Mouse (Mus musculus) stomach, embryonic 15.5 days (tissue): Measurements from ENCODE around the gene Svep1. TPM values are rescaled to one million over a fixed set of nuclear protein-coding genes. Genes with fewer than 3 reads are reported as not detected.

Source experiments
- ATAC-seq: fragments of 200-750 bp; cut with Nextera tagmentation; 2 replicates; pipeline ENCODE4 v1.8.0; 2017; ENCODE audit warnings: low read depth, moderate number of reproducible peaks, moderate TSS enrichment; ENCODE audit not compliant: insufficient read depth, low FRiP score
- H3K27ac ChIP-seq: fragments of 300-500 bp; sonication (generic); 2 replicates; pipeline ENCODE4 v1.5.1; 2015; ENCODE audit warnings: mild to moderate bottlenecking, inconsistent platforms
- H3K27me3 ChIP-seq: fragments of 300-500 bp; sonication (generic); replicated peaks from 2 replicates; pipeline ENCODE4 v1.6.1; 2015; ENCODE audit warnings: inconsistent platforms
- H3K36me3 ChIP-seq: fragments of 300-500 bp; sonication (generic); 2 replicates; pipeline ENCODE4 v1.6.1; 2015; ENCODE audit warnings: inconsistent platforms
- H3K4me1 ChIP-seq: fragments of 300-500 bp; sonication (generic); 2 replicates; pipeline ENCODE4 v1.6.1; 2015; ENCODE audit warnings: inconsistent platforms
- H3K4me2 ChIP-seq: fragments of 300-500 bp; sonication (generic); 2 replicates; pipeline ENCODE4 v1.6.1; 2015; ENCODE audit warnings: mild to moderate bottlenecking, inconsistent platforms
- H3K4me3 ChIP-seq: fragments of 300-500 bp; sonication (generic); replicated peaks from 2 replicates; pipeline ENCODE4 v1.5.1; 2015; ENCODE audit warnings: inconsistent platforms
- H3K9ac ChIP-seq: fragments of 300-500 bp; sonication (generic); 2 replicates; pipeline ENCODE4 v1.6.1; 2015; ENCODE audit warnings: inconsistent platforms
- H3K9me3 ChIP-seq: fragments of 300-500 bp; sonication (generic); 2 replicates; pipeline ENCODE4 v1.6.1; 2016; ENCODE audit warnings: inconsistent platforms
- WGBS: fragments of 180-500 bp; shearing (Covaris S2); methylation state at CpG from one replicate; pipeline ENCODE4 v1.1.7; 2015; 5-methylcytosine and 5-hydroxymethylcytosine counted together
- polyA plus RNA-seq: library from polyadenylated mRNA; unstranded; fragments of >200 nt; fragmentation: Nextera tagmentation; extraction: Ambion mirVana; gene quantifications from 2 replicates; pipeline ENCODE4 v1.2.1, GENCODE M21; 2015

Svep1 gene
- 5.9 and 6.3 TPM in 2 replicates for polyA plus RNA-seq

DNA sequence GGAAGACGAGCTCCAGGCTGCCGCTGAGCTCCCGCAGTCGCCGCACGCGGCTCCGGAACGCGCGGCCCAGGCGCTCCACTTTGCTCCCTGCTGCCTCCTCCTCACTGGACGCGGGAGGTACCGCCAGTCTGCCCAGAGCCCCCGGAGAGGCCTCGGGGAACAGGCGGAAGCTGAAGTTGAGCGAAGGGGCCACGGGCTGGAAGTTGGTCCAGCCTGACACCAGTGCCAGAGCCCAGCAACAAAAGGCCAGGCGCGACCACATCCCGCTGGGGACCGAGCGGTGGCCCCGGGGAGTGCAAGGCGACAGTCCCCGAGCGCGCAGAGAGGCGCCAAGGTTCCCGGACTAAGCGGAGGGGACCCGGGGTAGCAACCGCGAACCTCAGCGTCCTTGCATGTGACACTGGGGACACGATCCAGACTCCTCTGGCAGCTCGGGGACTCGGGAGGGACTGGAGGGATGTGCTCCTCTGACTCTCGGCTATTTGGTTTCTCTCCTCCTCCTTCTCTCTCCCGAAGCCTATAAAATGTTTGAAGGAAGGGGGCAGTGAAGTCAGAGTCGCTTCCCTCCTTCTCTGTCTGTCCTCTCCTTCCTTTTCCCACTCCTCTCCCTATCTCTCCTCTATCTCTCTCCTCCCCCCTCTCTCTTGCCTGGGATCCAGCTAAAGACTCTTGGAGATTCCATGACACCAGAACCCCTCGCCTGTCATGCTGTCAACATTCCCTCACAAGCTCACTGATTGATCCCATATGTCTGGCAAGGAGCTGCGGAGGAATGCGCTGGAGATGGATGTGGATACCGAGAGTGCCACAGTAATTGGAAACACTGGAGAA is at the start of gene Svep1:
Svep1 (minus strand) TSS at position 745 of the 831 bp plus-strand sequence.
- Histone ChIP-seq H3K4me3 (peak within 1 kb of the TSS; percentile 50), H3K27me3 (peaks cover 12% of the 10 kb centered on the region; the same call in 1 of the 2 replicates), H3K27ac (peak within 1 kb of the TSS; percentile 61), H3K36me3 (no peaks in the 10 kb centered on the region), H3K4me1 (0 out of 2 replicates have a peak, but pooled peaks cover 6% of the 10 kb centered on the region), H3K4me2 (peak within 1 kb of the TSS; percentile 77), H3K9me3 (no peaks in the 10 kb centered on the region), H3K9ac (peak within 1 kb of the TSS; percentile 45)
- peak; percentile 31; the same call in 1 of the 2 replicates for ATAC-seq
- WGBS: under 1% methylated on average over 47 of the region's 47 CpGs

DNA sequence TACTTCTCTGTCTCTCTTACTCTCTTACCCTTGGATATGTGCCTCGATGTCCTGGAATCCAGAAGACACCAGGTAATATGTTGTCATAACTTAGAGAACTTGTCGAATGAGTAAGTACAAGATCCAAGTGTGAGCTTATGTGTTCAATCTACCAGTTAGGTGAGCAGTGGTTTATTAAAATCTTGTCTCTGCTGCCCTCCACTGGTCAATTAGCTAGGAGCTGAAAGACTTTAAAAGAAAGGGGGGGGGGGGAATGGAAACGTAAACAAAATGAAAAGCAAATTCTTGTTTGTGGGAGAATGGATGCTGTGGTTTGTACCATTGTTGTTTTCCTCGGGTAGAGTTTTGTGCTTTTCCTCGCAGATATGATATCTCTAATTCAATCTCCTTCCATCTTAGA is 46.8 kb upstream of the Svep1 start:
- H3K36me3 ChIP-seq: no peaks in the 10 kb centered on the region
- no peak overlapping the region for H3K9ac ChIP-seq
- no peak for ATAC-seq
- H3K27ac ChIP-seq: no peak overlapping the region
- H3K27me3 ChIP-seq: no peaks in the 10 kb centered on the region
- H3K4me2 ChIP-seq: no peak overlapping the region
- no peak overlapping the region for H3K4me3 ChIP-seq
- 26% methylated on average over 5 of the region's 5 CpGs for WGBS
- H3K9me3 ChIP-seq: no peaks in the 10 kb centered on the region
- H3K4me1 ChIP-seq: no peaks in the 10 kb centered on the region

DNA sequence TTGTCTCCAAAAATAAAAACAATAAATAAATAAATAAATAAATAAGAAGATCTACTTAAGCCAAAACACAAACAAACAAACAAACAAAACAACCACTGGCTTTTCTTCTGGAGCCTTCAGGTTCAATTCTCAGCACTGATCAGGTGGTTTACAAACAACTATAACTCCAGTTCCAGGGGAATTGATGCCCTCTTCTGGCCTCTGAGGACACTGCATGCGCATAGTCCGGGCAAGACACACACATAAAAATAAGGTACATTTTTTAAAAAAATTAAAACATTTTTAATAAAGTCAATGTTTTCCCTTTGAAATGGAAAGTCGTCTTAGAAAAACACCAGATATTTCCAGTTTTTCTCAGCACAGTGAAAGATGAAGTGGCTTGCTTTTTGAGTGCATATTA is 45.7 kb upstream of the Svep1 start:
- Histone ChIP-seq H3K4me3 (no peak overlapping the region), H3K27ac (no peak overlapping the region), H3K9ac (no peak overlapping the region), H3K4me2 (no peak overlapping the region), H3K9me3 (no peaks in the 10 kb centered on the region), H3K4me1 (no peaks in the 10 kb centered on the region), H3K36me3 (no peaks in the 10 kb centered on the region), H3K27me3 (no peaks in the 10 kb centered on the region)
- 90% methylated on average over 3 of the region's 3 CpGs for WGBS
- no peak for ATAC-seq

DNA sequence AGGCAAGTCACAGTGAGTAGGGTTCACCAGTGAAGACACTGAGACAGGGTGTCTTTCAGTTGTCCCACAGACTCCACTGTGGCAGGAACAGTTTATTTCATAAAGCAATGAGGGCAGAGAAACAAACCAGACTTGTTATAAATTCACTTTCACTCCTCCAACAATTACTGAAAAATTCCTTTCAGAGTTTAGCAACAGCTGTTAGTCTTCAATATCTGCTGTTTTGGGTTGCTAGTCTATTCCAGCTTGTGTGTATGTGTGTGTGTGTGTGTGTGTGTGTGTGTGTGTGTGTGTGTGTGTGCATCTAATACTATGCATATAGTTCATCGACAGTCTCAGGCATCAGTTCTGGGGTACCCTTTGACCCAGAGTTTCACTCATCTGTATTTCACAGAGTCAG is 38.9 kb upstream of the Svep1 start:
- peak overlapping the region; percentile 58; the same call in 1 of the 2 replicates for H3K27ac ChIP-seq
- no peaks in the 10 kb centered on the region for H3K27me3 ChIP-seq
- H3K4me2 ChIP-seq: no peak overlapping the region
- WGBS: 39% methylated on average over 1 of the region's 1 CpGs
- no peaks in the 10 kb centered on the region for H3K4me1 ChIP-seq
- no peaks in the 10 kb centered on the region for H3K36me3 ChIP-seq
- no peak for ATAC-seq
- no peak overlapping the region for H3K9ac ChIP-seq
- no peaks in the 10 kb centered on the region for H3K9me3 ChIP-seq
- no peak overlapping the region for H3K4me3 ChIP-seq

DNA sequence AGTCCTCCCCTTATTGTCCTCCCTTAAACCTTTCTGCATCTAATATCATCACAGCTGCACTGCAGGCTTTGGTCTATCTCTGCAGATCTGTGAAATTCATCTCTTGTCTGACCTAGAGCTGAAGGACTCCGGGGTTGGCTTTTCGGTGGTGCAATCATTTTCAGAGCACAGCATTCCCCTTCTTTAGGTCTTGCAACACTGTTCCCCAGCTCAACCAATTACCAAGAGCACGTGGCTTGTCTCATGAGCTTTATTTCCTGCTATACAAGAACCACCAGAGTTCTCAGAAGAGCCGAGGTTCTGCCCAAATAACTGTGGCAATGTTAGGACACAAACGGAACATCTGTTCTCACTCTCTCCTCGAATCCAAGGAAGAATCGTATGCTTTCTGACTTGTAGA is 33.8 kb upstream of the Svep1 start:
- Histone ChIP-seq H3K4me3 (no peak overlapping the region), H3K36me3 (no peaks in the 10 kb centered on the region), H3K9me3 (no peaks in the 10 kb centered on the region), H3K4me1 (no peaks in the 10 kb centered on the region), H3K27me3 (no peaks in the 10 kb centered on the region), H3K27ac (no peak overlapping the region), H3K4me2 (no peak overlapping the region), H3K9ac (no peak overlapping the region)
- ATAC-seq: no peak
- WGBS: 76% methylated on average over 7 of the region's 7 CpGs

DNA sequence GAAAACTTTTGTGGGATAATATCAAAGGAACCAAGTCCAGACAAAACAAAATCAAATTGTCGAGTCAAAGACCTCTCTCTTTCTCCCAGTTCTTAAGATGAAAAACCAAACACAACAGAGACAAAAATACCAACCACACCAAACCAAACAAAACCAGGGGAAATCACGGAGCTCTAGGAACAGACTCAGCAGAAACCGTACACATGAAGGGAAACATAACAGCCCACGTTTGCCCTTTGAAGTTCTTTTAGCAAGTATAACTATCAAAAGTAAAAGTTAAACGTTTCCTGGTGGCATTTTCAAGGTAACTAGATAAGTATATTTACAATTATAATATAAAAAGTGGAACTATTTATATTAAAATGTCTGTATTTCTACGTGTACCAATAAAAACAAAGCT is 29.2 kb upstream of the Svep1 start:
- no peak overlapping the region for H3K4me2 ChIP-seq
- H3K4me3 ChIP-seq: no peak overlapping the region
- H3K27ac ChIP-seq: no peak overlapping the region
- no peak for ATAC-seq
- H3K36me3 ChIP-seq: no peaks in the 10 kb centered on the region
- no peaks in the 10 kb centered on the region for H3K9me3 ChIP-seq
- no peak overlapping the region for H3K9ac ChIP-seq
- 47% methylated on average over 6 of the region's 6 CpGs for WGBS
- H3K27me3 ChIP-seq: no peaks in the 10 kb centered on the region
- H3K4me1 ChIP-seq: no peaks in the 10 kb centered on the region

DNA sequence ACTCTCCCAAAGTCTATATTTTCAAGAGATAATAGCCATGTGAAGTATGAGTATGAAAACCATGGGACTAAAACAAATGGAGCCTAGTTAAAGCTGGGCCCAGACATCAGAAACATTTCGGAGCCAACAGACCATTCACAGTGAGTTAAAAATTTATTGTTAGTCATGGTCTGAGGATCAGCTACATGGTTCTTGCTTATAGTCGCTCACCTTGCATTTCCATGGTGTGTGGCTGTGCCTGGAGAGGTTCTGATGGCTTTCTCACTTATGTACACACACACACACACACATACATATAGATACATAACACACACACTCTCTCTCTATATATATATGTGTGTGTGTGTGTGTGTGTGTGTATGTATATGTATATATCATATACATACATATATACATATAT is 16.8 kb upstream of the Svep1 start:
- H3K4me3 ChIP-seq: no peak overlapping the region
- H3K27me3 ChIP-seq: no peaks in the 10 kb centered on the region
- no peaks in the 10 kb centered on the region for H3K4me1 ChIP-seq
- 79% methylated on average over 2 of the region's 2 CpGs for WGBS
- no peak overlapping the region for H3K4me2 ChIP-seq
- ATAC-seq: no peak
- H3K36me3 ChIP-seq: no peaks in the 10 kb centered on the region
- H3K9ac ChIP-seq: no peak overlapping the region
- no peak overlapping the region for H3K27ac ChIP-seq
- H3K9me3 ChIP-seq: no peaks in the 10 kb centered on the region

DNA sequence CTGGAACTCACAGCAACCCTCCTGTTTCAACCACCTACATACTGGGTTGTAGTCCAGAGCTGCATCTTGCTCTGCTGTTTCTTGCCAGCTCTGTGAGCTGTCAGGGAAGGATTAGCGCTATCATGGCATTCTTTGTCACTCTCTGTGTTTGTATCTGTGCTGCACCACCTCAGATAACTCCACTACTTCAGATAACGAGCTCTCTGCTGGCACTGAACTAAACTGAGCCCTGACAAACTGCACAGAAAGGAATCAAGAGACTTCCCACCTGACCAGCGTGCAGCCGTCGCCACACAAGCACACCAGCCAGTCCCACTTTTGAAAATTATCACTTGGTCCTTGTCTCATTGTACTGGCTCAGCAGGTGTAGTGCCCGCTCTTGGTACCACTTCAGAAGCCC is 4.7 kb upstream of the Svep1 start:
- 51% methylated on average over 6 of the region's 6 CpGs for WGBS
- Histone ChIP-seq H3K4me3 (no peak overlapping the region), H3K9me3 (no peaks in the 10 kb centered on the region), H3K4me2 (no peak overlapping the region), H3K9ac (no peak overlapping the region), H3K36me3 (no peaks in the 10 kb centered on the region), H3K27ac (no peak overlapping the region), H3K4me1 (0 out of 2 replicates have a peak, but pooled peaks cover 6% of the 10 kb centered on the region), H3K27me3 (peaks cover 2% of the 10 kb centered on the region; the same call in 1 of the 2 replicates)
- no peak for ATAC-seq

DNA sequence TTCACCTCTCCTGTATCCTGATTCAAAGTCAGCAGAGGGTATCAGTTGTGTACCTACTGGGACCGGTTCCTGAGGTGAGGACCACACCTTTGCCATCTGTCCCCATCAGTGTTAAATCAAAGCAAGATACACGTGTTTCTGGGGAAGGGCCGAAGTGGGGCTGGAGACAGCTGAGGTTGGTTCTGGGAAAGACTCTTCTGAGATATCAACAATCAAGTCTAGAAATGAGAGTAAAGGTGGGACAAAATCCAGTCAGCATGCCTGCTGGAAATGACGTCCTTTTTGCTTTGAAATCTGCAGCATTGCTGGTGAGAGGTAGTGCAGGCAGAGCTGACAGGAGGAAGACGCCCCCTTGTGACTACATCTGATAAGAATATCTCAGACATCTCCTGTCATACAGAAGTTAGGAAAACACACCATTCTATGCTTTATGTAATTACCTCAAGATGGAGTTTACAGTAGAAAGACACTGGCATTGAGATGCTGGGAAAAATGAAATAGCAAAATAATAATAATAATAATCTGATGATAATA is 4.0 kb upstream of the Svep1 start:
- no peaks in the 10 kb centered on the region for H3K9me3 ChIP-seq
- WGBS: 48% methylated on average over 5 of the region's 5 CpGs
- H3K27me3 ChIP-seq: peaks cover 10% of the 10 kb centered on the region; the same call in 1 of the 2 replicates
- no peak overlapping the region for H3K9ac ChIP-seq
- no peaks in the 10 kb centered on the region for H3K36me3 ChIP-seq
- H3K4me2 ChIP-seq: no peak overlapping the region
- H3K4me3 ChIP-seq: no peak overlapping the region
- H3K27ac ChIP-seq: no peak overlapping the region
- 0 out of 2 replicates have a peak, but pooled peaks cover 6% of the 10 kb centered on the region for H3K4me1 ChIP-seq
- ATAC-seq: no peak

DNA sequence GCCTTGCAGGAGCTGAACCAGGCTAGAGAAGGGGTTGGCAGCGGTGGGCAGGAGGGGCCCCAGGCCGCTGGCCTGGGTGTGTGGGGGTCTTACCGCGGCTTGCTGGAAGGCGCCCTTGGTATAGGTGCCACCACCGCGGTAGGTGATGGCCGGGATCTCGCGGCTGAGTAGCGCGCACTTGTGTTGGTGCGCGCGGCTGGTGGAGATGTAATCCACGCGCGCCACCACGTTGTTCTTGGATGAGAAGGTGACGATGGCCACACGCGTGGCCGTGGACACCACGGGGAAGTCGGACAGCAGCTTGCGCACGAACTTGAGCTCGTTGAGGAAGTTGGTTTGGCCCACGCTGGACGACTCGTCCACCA is 927 bp downstream of the Svep1 start:
- H3K4me2 ChIP-seq: peak overlapping the region; percentile 77
- peaks cover 12% of the 10 kb centered on the region; the same call in 1 of the 2 replicates for H3K27me3 ChIP-seq
- no peaks in the 10 kb centered on the region for H3K36me3 ChIP-seq
- H3K9ac ChIP-seq: peak overlapping the region; percentile 45; the same call in 1 of the 2 replicates
- H3K4me3 ChIP-seq: peak overlapping the region; percentile 50
- ATAC-seq: no peak
- peak overlapping the region; percentile 61; the same call in 1 of the 2 replicates for H3K27ac ChIP-seq
- WGBS: 0% methylated on average over 30 of the region's 31 CpGs
- no peaks in the 10 kb centered on the region for H3K9me3 ChIP-seq
- H3K4me1 ChIP-seq: 0 out of 2 replicates have a peak, but pooled peaks cover 6% of the 10 kb centered on the region

DNA sequence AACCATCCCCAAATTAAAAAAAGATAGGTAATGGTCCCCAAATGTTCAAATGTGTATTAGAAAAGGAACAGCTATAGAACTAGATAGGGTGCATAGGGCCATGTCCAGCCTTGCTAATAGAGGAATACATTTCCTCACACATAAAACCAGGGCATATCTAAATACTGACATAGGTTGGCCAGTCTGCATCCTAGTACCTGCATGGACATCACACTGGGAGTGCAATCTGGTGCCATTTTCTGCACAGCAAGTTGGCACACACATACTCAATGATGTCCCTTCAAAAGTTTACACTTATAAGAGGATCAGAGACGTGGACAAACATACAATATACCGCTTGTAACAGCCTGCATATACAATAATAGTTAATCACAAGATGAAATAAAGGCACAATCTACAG is 5.0 kb downstream of the Svep1 start:
- 88% methylated on average over 2 of the region's 2 CpGs for WGBS
- no peak for ATAC-seq
- H3K36me3 ChIP-seq: no peaks in the 10 kb centered on the region
- H3K4me1 ChIP-seq: 0 out of 2 replicates have a peak, but pooled peaks cover 9% of the 10 kb centered on the region
- H3K9ac ChIP-seq: no peak overlapping the region
- no peak overlapping the region for H3K27ac ChIP-seq
- H3K9me3 ChIP-seq: no peaks in the 10 kb centered on the region
- H3K4me2 ChIP-seq: no peak overlapping the region
- H3K27me3 ChIP-seq: peaks cover 12% of the 10 kb centered on the region; the same call in 1 of the 2 replicates
- no peak overlapping the region for H3K4me3 ChIP-seq

DNA sequence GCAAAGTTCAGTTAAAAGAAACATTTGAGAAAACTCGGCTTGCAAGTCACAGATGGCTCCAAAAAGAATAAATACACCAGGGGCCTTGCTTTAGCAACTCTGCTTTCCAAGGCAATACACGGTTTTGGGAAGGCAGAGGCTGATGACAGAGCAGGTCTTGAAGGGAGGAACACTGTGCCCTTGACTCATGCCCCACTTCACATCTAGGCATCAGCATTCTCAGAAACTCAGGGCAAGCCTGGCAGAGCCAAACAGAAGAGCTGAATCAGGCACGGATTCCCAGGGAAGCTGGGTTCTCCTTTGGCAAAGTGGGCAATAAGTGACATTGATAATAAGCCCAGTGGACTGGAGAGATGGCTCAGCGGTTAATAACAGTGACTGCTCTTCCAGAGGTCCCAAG is 5.8 kb downstream of the Svep1 start:
- 53% methylated on average over 4 of the region's 4 CpGs for WGBS
- no peaks in the 10 kb centered on the region for H3K36me3 ChIP-seq
- no peaks in the 10 kb centered on the region for H3K9me3 ChIP-seq
- no peak for ATAC-seq
- H3K27ac ChIP-seq: no peak overlapping the region
- H3K4me1 ChIP-seq: 0 out of 2 replicates have a peak, but pooled peaks cover 6% of the 10 kb centered on the region
- no peak overlapping the region for H3K9ac ChIP-seq
- no peak overlapping the region for H3K4me3 ChIP-seq
- no peak overlapping the region for H3K4me2 ChIP-seq
- peaks cover 5% of the 10 kb centered on the region; the same call in 1 of the 2 replicates for H3K27me3 ChIP-seq
